Mouse (Mus musculus) brain, embryonic 14.5 days (tissue): ENCODE measurements at regions not wholly inside any gene's neighbourhood (a gene's known extent, or its start where the extent isn't known, plus 50 kb on each side); places are given as distances from the start of the nearest gene placed in this dataset.
"Not testable (repeated sequence)": the region's sequence is repeated elsewhere in the genome, so short reads cannot be mapped to it uniquely, and the experiment has no call there.

ENCODE experiments used
- DNase-seq: peaks from one replicate; pipeline ENCODE4 v3.0.0-alpha.2; 2011; ENCODE audit warnings: low read depth
- CTCF ChIP-seq: fragments of 200-500 bp; IDR thresholded peaks from 2 replicates; pipeline ENCODE4 v1.5.1; 2012; ENCODE audit warnings: inconsistent platforms, mild to moderate bottlenecking, moderate library complexity, borderline replicate concordance; ENCODE audit not compliant: insufficient read depth, insufficient read length; ENCODE audit errors: extremely low read depth
- POLR2A ChIP-seq: fragments of 200-500 bp; IDR thresholded peaks from 2 replicates; pipeline ENCODE4 v1.6.1; 2012; ENCODE audit warnings: mild to moderate bottlenecking, inconsistent platforms, borderline replicate concordance; ENCODE audit not compliant: poor library complexity, insufficient read depth, insufficient read length, severe bottlenecking; ENCODE audit errors: extremely low read depth

- no peak for DNase-seq
These were observed 176.6 kb downstream of the Lyplal1 start for GRCm38 (mm10) chr1:185940511-185940910.

DNA sequence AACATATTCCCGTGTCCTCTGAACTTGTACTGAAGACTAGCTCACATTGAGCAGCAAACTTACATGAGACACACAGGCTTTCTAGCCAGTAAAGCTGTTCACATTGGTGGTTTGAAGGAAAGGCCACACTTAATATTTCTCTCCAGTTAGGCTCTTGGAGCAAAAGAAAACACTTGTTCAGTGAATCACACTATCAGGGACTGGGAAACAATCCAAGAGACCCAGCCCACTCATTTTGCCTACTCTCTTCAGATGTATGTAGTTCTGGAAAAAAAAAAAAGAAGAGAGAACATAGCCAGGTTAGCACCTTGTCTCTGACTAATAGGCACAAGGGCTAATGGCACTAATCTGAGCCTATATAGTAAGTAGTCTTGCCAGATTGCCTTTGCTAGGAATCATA is 165.9 kb downstream of the Lyplal1 start:
- DNase-seq: no peak
- TF ChIP-seq CTCF (no peak), POLR2A (no peak)

More at GRCm38 (mm10) chr1:185940511-185940910, 176.6 kb downstream of the Lyplal1 start:
- no peak for TF ChIP-seq POLR2A
- TF ChIP-seq CTCF: no peak

GRCm38 (mm10) chr1:185955821-185956220 is 161.3 kb downstream of the Lyplal1 start:
- DNase-seq: not testable (repeated sequence)

DNA sequence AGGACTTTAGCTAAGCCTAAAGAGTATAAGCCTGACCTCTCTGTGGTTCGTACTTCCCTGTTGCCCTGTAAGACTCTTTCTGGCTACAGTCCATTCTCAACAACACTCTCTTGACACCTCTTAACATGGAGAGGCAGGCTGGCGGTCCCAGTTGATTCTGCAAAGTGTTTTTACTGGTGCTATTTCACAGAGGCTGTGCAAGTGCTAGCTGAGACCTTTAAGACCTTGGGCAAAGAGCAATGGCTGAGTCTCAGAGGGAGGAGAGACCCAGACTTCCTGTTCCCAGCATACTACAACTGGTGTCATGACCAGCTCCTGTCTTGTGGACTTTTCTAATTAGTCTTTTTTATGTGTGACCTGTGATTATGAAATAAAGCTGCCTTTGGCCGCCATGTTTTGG is 159.6 kb downstream of the Lyplal1 start:
- no peak for TF ChIP-seq CTCF
- no peak for TF ChIP-seq POLR2A
- no peak for DNase-seq

- DNase-seq: peak; percentile 68
- TF ChIP-seq CTCF (no peak), POLR2A (no peak)
These were observed 158.8 kb downstream of the Lyplal1 start for GRCm38 (mm10) chr1:185958276-185958675.

DNA sequence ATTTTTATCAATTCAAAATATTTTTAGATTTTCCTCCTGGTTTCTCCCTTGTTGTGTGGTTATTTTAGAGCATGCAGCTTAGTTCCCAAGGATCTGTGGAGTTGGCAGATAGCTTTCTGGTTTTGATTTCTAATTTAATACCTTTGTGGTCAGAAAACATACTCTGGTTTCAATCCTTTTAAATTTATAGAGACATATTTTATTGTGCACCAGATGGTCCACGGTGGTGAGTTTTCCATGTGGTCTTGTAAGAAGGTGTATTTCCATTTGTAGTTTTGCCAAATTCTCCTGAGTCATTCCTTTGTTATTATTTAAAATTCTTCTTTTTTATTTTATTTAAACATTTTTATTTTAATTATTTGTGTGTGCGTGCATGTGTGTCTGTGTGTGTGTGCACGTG is 154.5 kb downstream of the Lyplal1 start:
- no peak for DNase-seq
- TF ChIP-seq CTCF: no peak
- no peak for TF ChIP-seq POLR2A

DNA sequence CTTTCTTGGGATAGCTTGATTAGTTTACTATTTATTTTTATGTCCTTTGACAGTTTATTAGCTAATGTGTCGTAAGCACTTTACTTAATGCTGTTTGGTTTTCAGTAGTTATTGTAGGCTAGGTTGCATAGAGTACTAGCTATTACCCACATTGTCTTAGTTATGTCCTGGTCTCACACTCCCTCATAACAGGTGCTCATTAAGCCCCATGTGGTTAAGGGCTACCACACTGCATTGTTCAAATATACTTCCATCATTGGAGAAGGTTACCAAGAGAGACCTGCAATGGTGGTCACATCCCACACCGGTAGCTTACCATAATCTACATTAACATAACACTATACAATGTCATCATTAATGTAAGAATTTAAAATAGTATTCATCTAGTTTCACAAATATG is 153.3 kb downstream of the Lyplal1 start:
- TF ChIP-seq POLR2A (no peak), CTCF (no peak)
- no peak for DNase-seq

- DNase-seq: peak; percentile 22
These were observed 152.7 kb downstream of the Lyplal1 start for GRCm38 (mm10) chr1:185964426-185964825.

DNA sequence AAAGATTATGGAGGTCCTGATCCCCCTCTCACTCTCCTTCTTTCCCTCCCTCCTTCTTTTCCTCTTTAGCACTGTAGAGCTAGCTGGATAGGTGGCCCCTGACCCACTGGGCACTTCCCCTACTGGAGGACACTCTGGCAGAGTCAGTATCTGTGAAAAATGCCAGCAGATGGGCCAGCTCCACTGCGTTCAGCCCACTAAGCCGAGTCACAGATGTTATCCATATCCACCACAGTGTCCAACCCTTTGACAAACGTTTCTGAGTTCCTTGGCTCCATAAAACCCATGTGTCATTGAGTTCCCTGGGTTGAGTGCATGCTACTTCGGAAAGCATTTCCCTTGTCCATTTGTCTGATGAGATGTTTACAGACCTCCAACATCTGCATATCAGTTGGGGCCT is 149.9 kb downstream of the Lyplal1 start:
- DNase-seq: no peak
- no peak for TF ChIP-seq CTCF
- no peak for TF ChIP-seq POLR2A

More at GRCm38 (mm10) chr1:185964426-185964825, 152.7 kb downstream of the Lyplal1 start:
- TF ChIP-seq CTCF (no peak), POLR2A (no peak)

GRCm38 (mm10) chr1:185967816-185968215 is 149.3 kb downstream of the Lyplal1 start:
- no peak for DNase-seq
- TF ChIP-seq CTCF (no peak), POLR2A (no peak)

DNA sequence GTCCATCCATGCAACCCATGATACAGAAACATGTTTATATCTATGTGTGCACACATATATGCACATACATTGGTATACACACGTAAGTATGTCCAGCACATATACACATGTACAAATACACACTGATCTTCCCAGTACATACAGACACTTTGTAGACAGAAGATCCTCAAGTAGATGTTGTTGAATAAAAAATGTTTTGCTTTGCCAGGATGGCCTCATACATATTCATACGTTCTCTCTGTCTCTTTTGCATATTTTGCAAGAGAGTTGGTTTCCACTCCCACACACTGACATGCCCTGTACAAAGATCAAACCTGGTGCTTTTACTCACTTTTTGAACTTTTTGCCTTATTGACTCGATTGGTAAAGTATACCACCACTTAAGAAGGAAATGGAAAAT is 148.5 kb downstream of the Lyplal1 start:
- TF ChIP-seq CTCF: no peak
- TF ChIP-seq POLR2A: no peak
- no peak for DNase-seq

- DNase-seq: peak; percentile 40
- TF ChIP-seq CTCF (no peak), POLR2A (no peak)
These were observed 147.9 kb downstream of the Lyplal1 start for GRCm38 (mm10) chr1:185969231-185969630.

GRCm38 (mm10) chr1:185977075-185977474 is 140.0 kb downstream of the Lyplal1 start:
- peak; percentile 36 for DNase-seq
- TF ChIP-seq CTCF (peak; percentile 28; the same call in 1 of the 2 replicates), POLR2A (no peak)
